Mouse (Mus musculus) kidney, adult 2 months (tissue): ENCODE results near the gene Kank2.
"Not testable (repeated sequence)": the region's sequence is repeated elsewhere in the genome, so short reads cannot be mapped to it uniquely, and the experiment has no call there.

Experiments used
- CTCF ChIP-seq: fragments of 200-500 bp; conservative IDR thresholded peaks from 2 replicates; pipeline ENCODE4 v1.5.1; 2011; ENCODE audit warnings: low read depth, mild to moderate bottlenecking, control low read depth, low read length, moderate library complexity, mixed read lengths; ENCODE audit not compliant: insufficient read depth, insufficient read length
- POLR2A ChIP-seq: fragments of 200-500 bp; IDR thresholded peaks from one replicate; pipeline ENCODE4 v1.6.1; 2011; ENCODE audit warnings: low read depth, low read length, control low read depth

- not testable (repeated sequence) for TF ChIP-seq CTCF, POLR2A
These were observed 25.1 kb downstream of the Kank2 start for GRCm38 (mm10) chr9:21773396-21773795.
